Mouse (Mus musculus) lung, embryonic 15.5 days (tissue): ENCODE results near the gene Thbs4. TPM values are rescaled to one million over a fixed set of nuclear protein-coding genes. Genes with fewer than 3 reads are reported as not detected.

ENCODE experiments used
- ATAC-seq: fragments of 200-750 bp; cut with Nextera tagmentation; 2 replicates; pipeline ENCODE4 v1.8.0; 2017; ENCODE audit warnings: moderate number of reproducible peaks, borderline replicate concordance; ENCODE audit not compliant: low FRiP score, low TSS enrichment; ENCODE audit errors: extremely low read depth
- H3K27ac ChIP-seq: fragments of 300-500 bp; sonication (generic); 2 replicates; pipeline ENCODE4 v1.5.1; 2015; ENCODE audit warnings: moderate library complexity, mild to moderate bottlenecking, inconsistent platforms
- H3K27me3 ChIP-seq: fragments of 300-500 bp; sonication (generic); 2 replicates; pipeline ENCODE4 v1.6.1; 2015; ENCODE audit warnings: inconsistent platforms
- H3K36me3 ChIP-seq: fragments of 300-500 bp; sonication (generic); 2 replicates; pipeline ENCODE4 v1.6.1; 2015; ENCODE audit warnings: inconsistent platforms
- H3K4me1 ChIP-seq: fragments of 300-500 bp; sonication (generic); 2 replicates; pipeline ENCODE4 v1.6.1; 2015; ENCODE audit warnings: inconsistent platforms
- H3K4me2 ChIP-seq: fragments of 300-500 bp; sonication (generic); 2 replicates; pipeline ENCODE4 v1.6.1; 2015; ENCODE audit warnings: inconsistent platforms, mild to moderate bottlenecking, moderate library complexity
- H3K4me3 ChIP-seq: fragments of 300-500 bp; sonication (generic); 2 replicates; pipeline ENCODE4 v1.5.1; 2015; ENCODE audit warnings: mild to moderate bottlenecking, inconsistent platforms
- H3K9ac ChIP-seq: fragments of 300-500 bp; sonication (generic); 2 replicates; pipeline ENCODE4 v1.6.1; 2015; ENCODE audit warnings: inconsistent platforms
- H3K9me3 ChIP-seq: fragments of 300-500 bp; sonication (generic); 2 replicates; pipeline ENCODE4 v1.6.1; 2016; ENCODE audit warnings: inconsistent platforms
- WGBS: fragments of 180-500 bp; shearing (Covaris S2); methylation state at CpG from one replicate; pipeline ENCODE4 v1.1.7; 2015; 5-methylcytosine and 5-hydroxymethylcytosine counted together
- polyA plus RNA-seq: library from polyadenylated mRNA; unstranded; fragments of >200 nt; fragmentation: Nextera tagmentation; extraction: Ambion mirVana; gene quantifications from 2 replicates; pipeline ENCODE4 v1.2.1, GENCODE M21; 2015

Thbs4 gene
- polyA plus RNA-seq, 1 experiment from 2014 or later = 4.4 TPM

- Histone ChIP-seq H3K9me3 (no peaks in the 10 kb centered on the region), H3K9ac (no peak overlapping the region), H3K36me3 (no peaks in the 10 kb centered on the region), H3K27ac (no peak overlapping the region), H3K27me3 (no peaks in the 10 kb centered on the region), H3K4me2 (no peak overlapping the region), H3K4me3 (no peak overlapping the region), H3K4me1 (peaks cover 6% of the 10 kb centered on the region; the same call in 1 of the 2 replicates)
- WGBS = 75% methylated on average over 3 of the region's 3 CpGs
- ATAC-seq = no peak
Measured at GRCm38 (mm10) chr13:92784311-92784710, 10.3 kb downstream of the Thbs4 start.

DNA sequence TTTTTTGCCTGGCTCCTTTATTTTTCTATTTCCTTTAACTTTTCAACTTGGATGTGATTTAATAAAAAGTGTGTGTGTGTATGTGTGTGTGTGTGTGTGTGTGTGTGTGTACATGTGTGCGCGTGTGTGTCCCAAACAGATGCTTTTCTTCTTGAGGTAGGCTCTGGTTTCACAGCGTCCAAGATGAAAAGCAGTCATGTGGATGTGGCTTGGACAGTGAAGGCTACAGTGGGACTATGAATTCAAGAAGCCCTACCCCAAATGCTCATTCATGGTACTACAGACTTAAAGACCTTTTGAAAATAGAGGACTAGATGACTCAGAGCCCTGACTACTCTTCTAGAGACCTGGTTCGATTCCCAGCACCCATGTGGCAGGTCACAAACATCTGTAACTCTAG, 11.1 kb downstream of the Thbs4 start:
- Histone ChIP-seq H3K9ac (no peak overlapping the region), H3K9me3 (no peaks in the 10 kb centered on the region), H3K4me3 (no peak overlapping the region), H3K4me1 (peaks cover 6% of the 10 kb centered on the region; the same call in 1 of the 2 replicates), H3K4me2 (no peak overlapping the region), H3K27me3 (no peaks in the 10 kb centered on the region), H3K27ac (no peak overlapping the region), H3K36me3 (no peaks in the 10 kb centered on the region)
- no peak for ATAC-seq
- 94% methylated on average over 4 of the region's 4 CpGs for WGBS

DNA sequence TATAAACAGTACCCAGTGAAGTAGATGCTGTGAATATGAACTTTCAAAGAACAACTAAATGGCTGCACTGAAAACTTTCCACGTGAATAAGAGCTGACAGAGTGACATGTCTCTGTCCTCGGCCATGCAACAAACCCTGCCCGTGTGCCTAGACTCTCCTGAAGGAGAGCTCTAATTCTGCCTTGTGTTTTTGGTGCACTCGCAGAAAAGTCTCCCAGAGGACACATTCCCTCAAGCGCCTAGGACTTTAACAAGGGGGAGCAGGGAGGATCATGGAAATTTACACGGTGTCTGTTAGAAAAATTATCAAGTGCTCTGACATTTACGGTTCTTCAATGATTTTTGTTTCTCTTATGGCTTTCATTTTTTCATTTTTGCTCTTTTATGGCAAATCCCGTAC, 13.7 kb downstream of the Thbs4 start:
- H3K27me3 ChIP-seq = no peaks in the 10 kb centered on the region
- H3K9ac ChIP-seq = no peak overlapping the region
- H3K9me3 ChIP-seq = no peaks in the 10 kb centered on the region
- no peak overlapping the region for H3K4me2 ChIP-seq
- no peak overlapping the region for H3K4me3 ChIP-seq
- H3K27ac ChIP-seq = no peak overlapping the region
- no peaks in the 10 kb centered on the region for H3K36me3 ChIP-seq
- 35% methylated on average over 8 of the region's 8 CpGs for WGBS
- no peak for ATAC-seq
- peaks cover 6% of the 10 kb centered on the region; the same call in 1 of the 2 replicates for H3K4me1 ChIP-seq

DNA sequence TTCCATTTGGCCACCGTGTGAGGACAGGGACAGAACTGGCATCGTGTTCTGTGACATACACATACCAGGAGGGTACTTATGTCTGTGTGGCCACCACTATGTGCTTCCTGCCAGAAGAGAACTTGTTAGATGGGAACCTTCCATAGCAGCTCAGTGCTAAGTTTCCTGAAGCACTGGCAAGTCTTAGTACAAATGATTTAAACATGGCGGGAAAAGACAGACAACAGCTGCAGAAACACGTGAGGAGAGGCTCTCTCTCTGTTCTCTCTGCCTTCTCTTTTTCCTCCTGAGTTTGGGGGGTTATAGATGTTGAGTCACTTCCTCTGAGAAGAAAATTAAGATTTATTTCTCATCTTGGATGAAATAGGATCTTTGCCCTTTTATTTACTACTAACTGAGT, 14.5 kb downstream of the Thbs4 start:
- ATAC-seq = no peak
- Histone ChIP-seq H3K9me3 (no peaks in the 10 kb centered on the region), H3K36me3 (no peaks in the 10 kb centered on the region), H3K4me2 (no peak overlapping the region), H3K27ac (no peak overlapping the region), H3K4me3 (no peak overlapping the region), H3K9ac (no peak overlapping the region), H3K4me1 (peaks cover 6% of the 10 kb centered on the region; the same call in 1 of the 2 replicates), H3K27me3 (no peaks in the 10 kb centered on the region)
- WGBS = 65% methylated on average over 4 of the region's 4 CpGs

DNA sequence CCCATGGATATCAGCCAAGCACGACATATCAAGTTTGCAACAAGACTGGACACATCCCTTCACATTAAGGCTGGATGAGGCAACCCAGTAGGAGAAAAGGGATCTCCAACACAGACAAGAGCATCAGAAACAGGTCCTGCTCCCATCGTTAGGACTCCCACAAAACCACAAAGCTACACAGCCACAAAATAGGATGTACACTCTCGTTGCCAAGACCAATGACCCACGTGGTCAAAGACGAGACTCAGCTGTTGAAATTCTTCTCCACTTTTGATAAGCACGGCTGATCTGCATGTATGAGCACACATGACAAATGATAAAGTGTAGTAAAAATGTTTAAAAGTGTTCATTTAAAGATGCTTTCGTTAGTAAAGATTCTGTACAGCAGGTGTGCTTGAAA, 16.0 kb downstream of the Thbs4 start:
- Histone ChIP-seq H3K27ac (no peak overlapping the region), H3K4me1 (peaks cover 6% of the 10 kb centered on the region; the same call in 1 of the 2 replicates)
- WGBS = 46% methylated on average over 7 of the region's 7 CpGs

DNA sequence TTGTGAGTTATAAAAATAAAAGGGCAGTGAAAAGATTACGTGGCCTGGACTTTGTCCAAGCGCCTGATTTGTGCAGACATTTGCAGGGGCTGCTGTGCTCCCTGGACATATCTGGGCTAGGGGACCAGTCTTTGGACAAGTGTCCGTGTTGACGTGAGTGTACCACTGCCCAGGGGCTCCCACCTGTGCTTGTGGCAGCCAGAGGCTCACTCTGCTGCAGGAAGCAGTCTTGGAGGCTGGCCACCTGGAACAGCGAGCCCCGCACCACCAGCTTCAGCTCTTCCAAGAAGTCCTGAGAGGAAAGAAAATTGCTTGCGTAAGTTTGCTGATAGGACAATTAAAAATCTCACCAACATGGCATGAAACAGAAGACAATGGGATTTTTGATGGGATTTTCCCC, 18.7 kb downstream of the Thbs4 start:
- H3K4me1 ChIP-seq = peaks cover 2% of the 10 kb centered on the region; the same call in 1 of the 2 replicates
- H3K4me2 ChIP-seq = no peak overlapping the region
- H3K9me3 ChIP-seq = no peaks in the 10 kb centered on the region
- H3K9ac ChIP-seq = no peak overlapping the region
- H3K4me3 ChIP-seq = no peak overlapping the region
- no peaks in the 10 kb centered on the region for H3K36me3 ChIP-seq
- no peak overlapping the region for H3K27ac ChIP-seq
- no peaks in the 10 kb centered on the region for H3K27me3 ChIP-seq
- no peak for ATAC-seq
- 77% methylated on average over 7 of the region's 7 CpGs for WGBS

More for the DNA sequence above, 16.0 kb downstream of the Thbs4 start:
- no peaks in the 10 kb centered on the region for H3K9me3 ChIP-seq
- no peak for ATAC-seq
- H3K36me3 ChIP-seq = no peaks in the 10 kb centered on the region
- no peak overlapping the region for H3K4me2 ChIP-seq
- no peak overlapping the region for H3K4me3 ChIP-seq
- H3K9ac ChIP-seq = no peak overlapping the region
- H3K27me3 ChIP-seq = no peaks in the 10 kb centered on the region

DNA sequence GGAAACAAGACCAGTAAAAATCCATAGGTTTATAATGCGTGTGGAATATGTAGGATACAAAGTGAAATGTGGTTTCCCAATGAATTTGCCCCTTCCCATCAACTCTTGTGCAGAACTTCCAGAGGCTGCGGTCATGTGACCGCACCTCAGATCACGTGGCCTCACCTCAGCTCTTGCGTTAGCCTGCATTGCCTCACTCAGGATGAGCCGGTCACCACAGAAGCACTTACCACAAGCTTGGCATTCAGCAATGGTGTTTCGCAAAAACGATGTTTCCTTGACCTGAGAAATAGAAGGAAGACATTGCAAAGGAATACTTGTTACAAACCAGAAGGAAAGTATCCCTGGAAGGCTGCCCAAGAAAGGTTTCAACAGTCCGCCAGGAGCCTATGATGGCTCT, 19.7 kb downstream of the Thbs4 start:
- WGBS = 87% methylated on average over 9 of the region's 9 CpGs
- Histone ChIP-seq H3K27me3 (no peaks in the 10 kb centered on the region), H3K9me3 (no peaks in the 10 kb centered on the region), H3K4me3 (no peak overlapping the region), H3K27ac (no peak overlapping the region), H3K4me2 (no peak overlapping the region), H3K36me3 (no peaks in the 10 kb centered on the region), H3K9ac (no peak overlapping the region), H3K4me1 (no peaks in the 10 kb centered on the region)
- ATAC-seq = no peak

DNA sequence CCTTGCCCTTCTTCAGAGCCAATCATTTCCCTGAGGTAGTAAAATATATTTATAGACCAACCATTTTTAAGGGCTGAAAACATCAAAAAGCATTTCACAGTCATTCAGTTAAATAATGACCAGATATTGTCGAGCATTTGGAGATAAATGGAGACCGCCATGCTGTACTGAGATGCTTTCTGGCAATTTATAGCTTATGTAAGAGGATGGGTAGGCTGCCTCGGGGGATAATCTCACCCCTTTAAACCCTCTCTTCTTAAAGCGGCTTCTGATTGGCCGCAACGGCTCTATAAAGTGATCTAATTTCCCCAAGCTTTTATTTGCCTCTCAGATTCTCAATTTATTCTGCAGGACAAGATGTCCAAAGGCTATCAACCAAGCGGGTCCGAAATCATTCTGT, 22.1 kb downstream of the Thbs4 start:
- 81% methylated on average over 8 of the region's 8 CpGs for WGBS
- H3K9ac ChIP-seq = no peak overlapping the region
- no peaks in the 10 kb centered on the region for H3K4me1 ChIP-seq
- no peaks in the 10 kb centered on the region for H3K27me3 ChIP-seq
- H3K27ac ChIP-seq = no peak overlapping the region
- no peak overlapping the region for H3K4me2 ChIP-seq
- H3K4me3 ChIP-seq = no peak overlapping the region
- H3K36me3 ChIP-seq = no peaks in the 10 kb centered on the region
- no peak for ATAC-seq
- H3K9me3 ChIP-seq = no peaks in the 10 kb centered on the region

DNA sequence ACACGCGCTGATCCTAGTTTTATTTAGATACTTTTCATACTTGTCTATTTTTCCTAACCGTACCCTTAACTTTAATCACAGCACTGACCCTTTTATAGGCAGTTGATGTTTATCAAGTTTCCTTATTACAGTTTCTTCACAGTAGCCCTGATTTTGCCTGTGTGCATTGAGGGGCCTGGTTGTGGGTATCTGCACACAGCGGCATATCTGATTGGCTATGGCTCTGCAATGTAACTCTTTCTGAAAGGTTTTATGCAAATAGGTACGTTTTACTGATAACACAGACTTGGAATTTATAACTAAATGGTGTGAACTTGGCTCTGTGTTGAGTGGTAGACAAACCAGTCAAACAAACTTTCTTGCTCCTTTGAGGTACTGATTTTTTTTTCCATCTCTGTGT, 23.1 kb downstream of the Thbs4 start:
- no peak for ATAC-seq
- no peak overlapping the region for H3K4me2 ChIP-seq
- no peaks in the 10 kb centered on the region for H3K4me1 ChIP-seq
- H3K27ac ChIP-seq = no peak overlapping the region
- WGBS = 77% methylated on average over 5 of the region's 5 CpGs
- no peaks in the 10 kb centered on the region for H3K36me3 ChIP-seq
- H3K4me3 ChIP-seq = no peak overlapping the region
- H3K9me3 ChIP-seq = no peaks in the 10 kb centered on the region
- no peak overlapping the region for H3K9ac ChIP-seq
- no peaks in the 10 kb centered on the region for H3K27me3 ChIP-seq

GRCm38 (mm10) chr13:92765454-92766242, 29.0 kb downstream of the Thbs4 start:
- Histone ChIP-seq H3K9ac (no peak overlapping the region), H3K36me3 (no peaks in the 10 kb centered on the region), H3K4me3 (no peak overlapping the region), H3K9me3 (no peaks in the 10 kb centered on the region), H3K4me2 (no peak overlapping the region), H3K27me3 (no peaks in the 10 kb centered on the region), H3K4me1 (no peaks in the 10 kb centered on the region), H3K27ac (no peak overlapping the region)
- WGBS = 72% methylated on average over 6 of the region's 6 CpGs
- ATAC-seq = no peak

- H3K4me3 ChIP-seq = no peak overlapping the region
- WGBS = 68% methylated on average over 1 of the region's 1 CpGs
- H3K27ac ChIP-seq = no peak overlapping the region
- no peaks in the 10 kb centered on the region for H3K4me1 ChIP-seq
- H3K9ac ChIP-seq = no peak overlapping the region
- H3K9me3 ChIP-seq = no peaks in the 10 kb centered on the region
- H3K4me2 ChIP-seq = no peak overlapping the region
- H3K36me3 ChIP-seq = no peaks in the 10 kb centered on the region
- no peaks in the 10 kb centered on the region for H3K27me3 ChIP-seq
- no peak for ATAC-seq
Measured at GRCm38 (mm10) chr13:92762322-92762721, 32.3 kb downstream of the Thbs4 start.

DNA sequence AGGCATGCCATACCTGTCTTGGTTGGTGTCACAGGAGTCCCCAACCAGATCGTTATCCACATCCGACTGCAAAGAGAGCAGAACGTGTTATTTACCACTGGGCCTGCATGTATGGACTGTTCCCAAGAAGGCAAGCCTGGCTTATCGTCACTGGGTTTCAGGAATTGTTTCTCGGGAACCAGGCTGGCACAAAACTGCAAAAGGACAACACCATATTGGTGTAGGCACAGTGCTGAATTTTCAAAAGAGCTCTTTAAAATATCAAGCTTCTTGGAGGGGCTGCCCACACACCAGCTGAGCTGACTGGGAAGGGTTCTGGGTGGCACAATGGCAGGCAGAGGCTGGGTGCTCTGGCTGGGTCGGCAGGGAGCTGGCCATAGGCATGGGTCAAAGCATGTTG, 34.1 kb downstream of the Thbs4 start:
- Histone ChIP-seq H3K4me2 (no peak overlapping the region), H3K27me3 (no peaks in the 10 kb centered on the region), H3K27ac (no peak overlapping the region), H3K9ac (no peak overlapping the region), H3K9me3 (no peaks in the 10 kb centered on the region), H3K36me3 (no peaks in the 10 kb centered on the region), H3K4me1 (no peaks in the 10 kb centered on the region), H3K4me3 (no peak overlapping the region)
- ATAC-seq = no peak
- 87% methylated on average over 6 of the region's 6 CpGs for WGBS
